Mouse (Mus musculus) myocyte (in vitro differentiated cells): ENCODE measurements around the gene Tctex1d2.

Source experiments
- CEBPB ChIP-seq: IDR thresholded peaks from 2 replicates; pipeline ENCODE4 v1.6.1; 2011; ENCODE audit warnings: mild to moderate bottlenecking, moderate library complexity; ENCODE audit not compliant: poor library complexity, insufficient read depth, severe bottlenecking
- E2F4 ChIP-seq: IDR thresholded peaks from one replicate; pipeline ENCODE4 v1.6.1; 2011; ENCODE audit warnings: mild to moderate bottlenecking, control low read depth, moderate library complexity; ENCODE audit not compliant: insufficient read depth
- MAX ChIP-seq: IDR thresholded peaks from one replicate; pipeline ENCODE4 v1.6.1; 2011; ENCODE audit warnings: low read depth, mild to moderate bottlenecking, control low read depth
- MYOD1 ChIP-seq, 3 experiments: IDR thresholded peaks; one replicate each; pipeline ENCODE4 v1.6.1; 2011; ENCODE audit warnings: control low read depth in 2 of 3, low read depth in 2 of 3, mild to moderate bottlenecking in 2 of 3, moderate library complexity in 1 of 3; ENCODE audit not compliant: insufficient read length in 2 of 3, control insufficient read depth in 1 of 3
- MYOG ChIP-seq, 3 experiments: IDR thresholded peaks; one replicate each; pipeline ENCODE4 v1.6.1; 2011; ENCODE audit warnings: control low read depth in 2 of 3, low read depth in 2 of 3, mild to moderate bottlenecking in 2 of 3; ENCODE audit not compliant: insufficient read length in 2 of 3, control insufficient read depth in 1 of 3, insufficient read depth in 1 of 3
- POLR2A ChIP-seq: IDR thresholded peaks from one replicate; pipeline ENCODE4 v1.6.1; 2011; ENCODE audit warnings: low read depth, mild to moderate bottlenecking, control low read depth, moderate library complexity; ENCODE audit not compliant: insufficient read length
- POLR2AphosphoS2 ChIP-seq: IDR thresholded peaks from one replicate; pipeline ENCODE4 v1.6.1; 2011; ENCODE audit warnings: low read depth, control low read depth; ENCODE audit not compliant: insufficient read length
- REST ChIP-seq: IDR thresholded peaks from one replicate; pipeline ENCODE4 v1.6.1; 2011; ENCODE audit warnings: mild to moderate bottlenecking, control low read depth, moderate library complexity; ENCODE audit not compliant: insufficient read depth, insufficient read length
- SRF ChIP-seq: IDR thresholded peaks from one replicate; pipeline ENCODE4 v1.6.1; 2011; ENCODE audit warnings: low read depth; ENCODE audit not compliant: control insufficient read depth, insufficient read length
- TCF12 ChIP-seq: IDR thresholded peaks from one replicate; pipeline ENCODE4 v1.6.1; 2011; ENCODE audit warnings: mild to moderate bottlenecking, control low read depth; ENCODE audit not compliant: poor library complexity, insufficient read depth, severe bottlenecking
- TCF3 ChIP-seq: IDR thresholded peaks from one replicate; pipeline ENCODE4 v1.6.1; 2011; ENCODE audit warnings: low read depth, control low read depth; ENCODE audit not compliant: insufficient read length
- USF1 ChIP-seq: IDR thresholded peaks from one replicate; pipeline ENCODE4 v1.6.1; 2011; ENCODE audit warnings: low read depth, mild to moderate bottlenecking, control low read depth, moderate library complexity

- TF ChIP-seq CEBPB: no peak
- TF ChIP-seq USF1: no peak
- no peak for TF ChIP-seq POLR2A
- no peak for TF ChIP-seq MAX
- no peak for TF ChIP-seq POLR2AphosphoS2
- no peak for TF ChIP-seq E2F4
- no peak for TF ChIP-seq TCF12
- no peak for TF ChIP-seq REST
- no peak for TF ChIP-seq MYOD1 (IDR thresholded peaks at IDR 0.05; ENCODE audit: control insufficient read depth in 1 of 3, insufficient read length in 2 of 3, low read depth in 2 of 3)
- TF ChIP-seq TCF3: no peak
- no peak for TF ChIP-seq SRF
- no peak for TF ChIP-seq MYOG (IDR thresholded peaks at IDR 0.05; ENCODE audit: control insufficient read depth in 1 of 3, insufficient read depth in 1 of 3, insufficient read length in 2 of 3, low read depth in 2 of 3)
Observed at GRCm38 (mm10) chr16:32449665-32450064, 30.2 kb downstream of the Tctex1d2 start.
